Mouse (Mus musculus) embryonic stem cell, embryonic (primary cell): ENCODE data around the gene Snx29.

ENCODE experiments used
- CTCF ChIA-PET, 4 experiments: fragments of 300-600 bp in 2 of 4; fragments of 350-600 bp in 2 of 4; sonication (Branson Sonifier 250); formaldehyde crosslinking; loops; one replicate each; lab custom pipeline; 2022; ENCODE audit warnings: inconsistent platforms in 2 of 4; lab: Charles Lee
- POLR2A ChIA-PET, 4 experiments: fragments of 300-600 bp in 2 of 4; fragments of 350-600 bp in 2 of 4; sonication (Branson Sonifier 250); formaldehyde crosslinking; loops; one replicate each; lab custom pipeline; 2022; ENCODE audit warnings: antibody characterized with exemption in 4 of 4, inconsistent platforms in 1 of 4; lab: Charles Lee

Gene Snx29

DNA sequence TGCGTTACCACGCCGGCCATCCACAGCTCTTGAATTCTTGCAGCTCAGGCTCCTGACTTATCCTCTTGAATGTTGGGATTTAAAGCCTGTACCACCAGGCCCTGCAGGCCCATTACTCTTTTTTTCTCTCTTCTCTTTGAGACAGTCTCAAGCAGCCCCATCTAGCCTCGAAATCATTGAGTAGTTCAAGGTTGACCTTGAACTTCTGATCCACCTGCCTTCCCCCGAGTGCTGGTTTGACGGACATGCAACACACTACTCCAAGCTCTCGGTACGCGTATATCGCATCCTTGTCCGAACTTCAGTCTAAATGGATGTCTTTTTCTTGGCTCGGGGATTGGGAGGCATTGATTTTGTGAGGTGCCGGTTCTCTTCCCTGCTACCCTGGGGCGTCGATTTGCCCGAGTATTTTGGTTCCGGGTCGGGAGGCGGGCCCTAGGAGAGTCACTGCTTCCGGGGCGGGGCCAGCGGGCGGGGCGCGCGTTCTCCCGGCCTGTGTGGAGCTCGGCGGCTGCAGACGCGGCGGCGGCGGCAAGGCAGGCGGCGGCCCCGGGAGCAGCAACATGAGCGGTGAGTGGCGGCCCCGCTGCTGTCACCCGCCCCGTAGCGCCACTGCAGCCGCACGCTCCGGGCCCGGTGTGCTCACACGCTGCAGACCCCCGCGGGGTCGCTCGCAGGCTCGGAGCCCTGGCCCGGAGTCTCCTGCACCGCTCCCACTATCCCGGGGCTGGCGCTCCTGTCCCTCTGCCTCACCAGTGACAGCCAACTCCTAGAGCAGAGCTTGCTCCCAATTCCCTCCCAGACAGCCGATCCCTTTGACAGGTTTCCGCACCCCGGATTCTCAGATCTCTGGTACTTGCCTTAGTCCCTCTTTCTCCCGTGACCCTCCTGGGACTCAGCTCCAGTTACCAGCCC lies at the start of gene Snx29:
Gene Snx29 (plus strand): TSS at position 500 of the 915 bp plus-strand sequence.
- CTCF ChIA-PET: interaction anchor here (0.6 to 1.3 kb wide), 10 partner anchors 17 to 267 kb away, joined by 3 to 8 read pairs (median 3); no protein-coding TSS in a partner anchor
- POLR2A ChIA-PET: interaction anchor here (0.6 to 3.3 kb wide), 66 partner anchors 9 to 781 kb away, joined by 3 to 31 read pairs (median 4); partner anchors contain the start of genes Gspt1 (in 3 of the 4), Zc3h7a (in 3 of the 4), Rsl1d1 (in 2 of the 4) and Litaf (in 1 of the 4)

DNA sequence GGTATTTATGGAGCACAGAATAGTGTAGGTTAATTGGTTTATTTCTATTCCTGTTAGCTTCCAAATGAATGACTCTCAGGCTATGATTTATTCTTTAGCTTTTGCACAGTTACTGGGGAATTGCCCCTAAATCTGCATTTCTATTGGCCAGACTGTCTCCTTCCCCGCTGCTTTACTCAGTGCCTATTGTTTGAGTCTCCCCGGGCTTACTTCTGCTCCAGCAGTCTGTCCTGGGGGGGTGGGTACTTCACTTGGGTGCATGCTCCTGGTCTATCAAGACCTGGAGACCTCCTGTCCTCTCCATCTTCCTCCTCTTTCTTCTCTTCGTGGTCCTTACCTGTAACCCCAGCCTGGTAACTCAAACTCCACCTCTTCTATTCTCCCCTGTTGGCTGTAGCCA lies 45.8 kb upstream of the Snx29 start:
- CTCF ChIA-PET: interaction anchor here in 1 of 4 experiments (0.6 kb wide), 1 partner anchor 25 kb away, joined by 3 read pairs; no protein-coding TSS in a partner anchor
- POLR2A ChIA-PET: interaction anchor here in 2 of 4 experiments (0.7 to 3.3 kb wide), 5 partner anchors 10 to 74 kb away, joined by 3 to 13 read pairs (median 3); partner anchors contain the start of genes Gspt1 (in 2 of the 2) and Rsl1d1 (in 1 of the 2)

DNA sequence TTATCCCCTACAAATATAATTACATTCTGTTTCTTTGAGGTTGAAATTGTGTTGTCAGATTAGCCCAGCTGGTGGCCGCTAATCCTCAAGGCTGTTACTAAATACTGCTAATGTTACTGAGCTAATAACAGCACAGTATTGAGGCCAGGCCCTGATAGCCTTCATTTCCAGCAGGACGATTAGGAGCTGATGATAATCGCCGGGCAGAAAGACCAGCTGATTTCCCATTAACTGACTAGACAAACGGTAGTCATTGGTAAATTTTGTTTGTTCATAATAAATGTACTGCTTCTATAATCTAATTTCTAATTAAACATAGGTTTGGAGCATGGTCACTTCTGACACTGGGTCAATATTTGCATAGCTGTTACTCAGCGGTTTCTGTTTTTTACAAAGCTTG lies 43.9 kb upstream of the Snx29 start:
- ChIA-PET POLR2A (interaction anchor here in 3 of 4 experiments (0.6 to 2.8 kb wide), 10 partner anchors 18 to 472 kb away, joined by 3 to 12 read pairs (median 4); partner anchors contain the start of genes Rsl1d1 (in 2 of the 3), Gspt1 (in 1 of the 3) and Zc3h7a (in 1 of the 3)), CTCF (interaction anchor here in 3 of 4 experiments (0.5 to 0.8 kb wide), 4 partner anchors 10 to 138 kb away, joined by 3 to 8 read pairs (median 3); no protein-coding TSS in a partner anchor)

DNA sequence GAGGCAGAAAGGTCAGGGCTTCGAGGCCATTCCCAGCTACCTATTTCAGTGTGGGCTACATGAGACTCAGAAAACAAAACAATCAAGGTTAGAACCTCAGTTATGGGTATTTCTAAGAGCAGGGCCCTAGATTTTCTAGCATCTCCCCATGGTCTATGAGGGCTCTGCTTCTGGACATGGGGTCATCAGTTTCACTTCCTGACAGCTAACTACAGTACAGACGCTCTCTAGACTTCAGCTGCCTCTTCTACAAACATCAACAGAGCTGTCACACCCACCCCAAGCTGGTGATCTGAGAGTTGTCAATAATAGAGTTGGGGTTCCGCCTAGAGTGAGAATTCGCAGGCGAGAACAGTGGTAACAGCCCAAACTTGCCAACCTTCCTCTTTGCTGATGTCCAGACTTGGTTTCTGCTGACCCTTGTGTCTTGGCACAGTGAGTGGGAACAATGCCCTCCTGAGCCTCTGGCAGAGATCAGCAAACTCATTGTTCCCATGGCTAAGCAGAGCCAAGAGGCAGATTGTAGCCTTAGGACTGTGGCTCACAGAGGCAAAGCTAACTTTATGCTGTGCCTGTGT lies 40.0 kb upstream of the Snx29 start:
- CTCF ChIA-PET: interaction anchor here in 2 of 4 experiments (0.7 to 1.7 kb wide), 5 partner anchors 23 to 249 kb away, joined by 3 to 6 read pairs (median 3); no protein-coding TSS in a partner anchor
- POLR2A ChIA-PET: interaction anchor here in 3 of 4 experiments (0.5 to 5.4 kb wide), 7 partner anchors 9 to 180 kb away, joined by 3 to 21 read pairs (median 3); no protein-coding TSS in a partner anchor

DNA sequence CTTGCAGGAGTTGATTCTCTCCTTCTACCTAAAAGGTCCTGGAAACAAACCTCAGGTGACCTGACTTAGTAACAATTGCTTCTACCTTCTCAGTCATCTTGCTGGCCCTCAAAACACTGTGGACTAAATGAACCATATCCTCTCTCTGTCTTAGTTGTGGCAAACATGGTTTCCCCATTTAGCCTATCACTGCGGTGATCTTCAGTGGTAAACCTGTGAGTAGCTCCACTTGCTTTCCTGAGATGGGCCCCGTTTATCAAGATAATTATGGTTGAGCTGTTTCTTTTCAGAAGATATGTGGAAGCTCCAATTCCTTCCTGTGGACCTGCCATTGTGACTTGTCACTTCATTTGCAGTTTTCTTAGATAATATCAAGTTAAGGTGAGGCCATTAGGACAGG lies 37.8 kb upstream of the Snx29 start:
- ChIA-PET POLR2A (interaction anchor here in 3 of 4 experiments (0.7 to 5.4 kb wide), 7 partner anchors 11 to 357 kb away, joined by 3 to 21 read pairs (median 14); partner anchors contain the start of gene Gspt1 (in 2 of the 3)), CTCF (interaction anchor here in 2 of 4 experiments (0.6 to 1.5 kb wide), 2 partner anchors 11 kb away, joined by 3 read pairs; no protein-coding TSS in a partner anchor)

DNA sequence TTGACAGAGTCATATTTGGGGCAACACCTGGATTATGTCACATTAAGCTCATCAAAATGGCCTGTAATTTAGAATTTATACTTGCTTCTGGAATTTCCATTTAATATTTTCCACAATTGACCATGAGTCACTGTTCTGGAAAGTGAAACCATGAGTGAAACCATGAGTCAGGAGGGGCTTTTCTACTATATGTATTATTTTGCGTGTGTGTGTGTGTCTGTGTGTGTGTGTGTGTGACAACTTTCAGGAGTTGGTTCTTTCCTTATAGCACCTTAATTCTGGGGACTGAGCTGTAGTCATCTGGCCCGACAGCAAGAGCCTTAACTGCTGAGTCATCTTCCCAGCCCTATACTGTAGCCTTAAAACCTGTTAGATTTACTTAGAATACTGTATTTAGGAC lies 36.8 kb upstream of the Snx29 start:
- ChIA-PET CTCF (no interaction called here), POLR2A (interaction anchor here in 2 of 4 experiments (0.8 to 5.4 kb wide), 10 partner anchors 10 to 277 kb away, joined by 3 to 21 read pairs (median 4); partner anchors contain the start of gene Gspt1 (in 2 of the 2))

DNA sequence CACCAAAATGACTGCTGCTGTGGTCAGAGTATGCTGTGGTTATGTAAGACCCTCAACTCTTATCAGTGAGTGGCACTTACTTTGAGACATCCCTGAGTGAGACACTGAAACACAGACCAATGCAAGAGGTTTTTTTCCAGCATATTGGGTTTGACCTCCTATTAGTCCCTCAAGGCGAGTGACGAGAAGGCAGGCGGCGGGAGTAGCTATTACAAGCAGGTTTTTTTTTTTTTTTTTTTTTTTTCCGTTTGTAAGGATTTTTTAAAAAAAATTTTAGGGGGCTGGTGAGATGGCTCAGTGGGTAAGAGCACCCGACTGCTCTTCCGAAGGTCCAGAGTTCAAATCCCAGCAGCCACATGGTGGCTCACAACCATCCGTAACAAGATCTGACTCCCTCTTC lies 33.8 kb upstream of the Snx29 start:
- ChIA-PET POLR2A (interaction anchor here in 2 of 4 experiments (0.7 to 1.0 kb wide), 2 partner anchors 36 to 211 kb away, joined by 3 to 4 read pairs; no protein-coding TSS in a partner anchor), CTCF (interaction anchor here in 3 of 4 experiments (0.6 to 0.7 kb wide), 4 partner anchors 10 to 1247 kb away, joined by 3 to 8 read pairs (median 6); no protein-coding TSS in a partner anchor)

DNA sequence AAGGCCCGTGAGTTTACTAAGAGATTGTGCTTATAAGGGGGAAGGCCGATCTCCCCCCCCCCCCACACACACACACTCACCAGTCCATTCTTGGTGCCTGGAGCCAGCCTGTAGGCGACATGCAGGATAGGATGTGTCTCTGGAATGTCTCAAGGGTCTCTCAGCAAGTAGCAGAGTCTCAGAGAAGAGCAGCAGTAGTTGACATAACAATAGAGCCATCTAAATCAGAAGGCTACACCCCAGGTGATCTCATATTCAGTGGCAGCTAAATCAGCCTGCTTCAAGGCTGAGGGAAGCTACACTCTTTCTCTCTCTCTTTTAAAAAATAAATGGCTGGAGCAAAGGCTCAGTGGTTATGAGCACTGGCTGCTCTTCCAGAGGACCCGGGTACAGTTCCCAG lies 27.1 kb upstream of the Snx29 start:
- ChIA-PET POLR2A (interaction anchor here in 3 of 4 experiments (0.7 to 4.4 kb wide), 23 partner anchors 9 to 573 kb away, joined by 3 to 21 read pairs (median 5); partner anchors contain the start of genes Gspt1 (in 2 of the 3), Rsl1d1 (in 1 of the 3) and Zc3h7a (in 1 of the 3)), CTCF (interaction anchor here (0.6 to 3.1 kb wide), 8 partner anchors 11 to 426 kb away, joined by 3 to 26 read pairs (median 3); partner anchors contain the start of gene Zc3h7a (in 1 of the 4))

DNA sequence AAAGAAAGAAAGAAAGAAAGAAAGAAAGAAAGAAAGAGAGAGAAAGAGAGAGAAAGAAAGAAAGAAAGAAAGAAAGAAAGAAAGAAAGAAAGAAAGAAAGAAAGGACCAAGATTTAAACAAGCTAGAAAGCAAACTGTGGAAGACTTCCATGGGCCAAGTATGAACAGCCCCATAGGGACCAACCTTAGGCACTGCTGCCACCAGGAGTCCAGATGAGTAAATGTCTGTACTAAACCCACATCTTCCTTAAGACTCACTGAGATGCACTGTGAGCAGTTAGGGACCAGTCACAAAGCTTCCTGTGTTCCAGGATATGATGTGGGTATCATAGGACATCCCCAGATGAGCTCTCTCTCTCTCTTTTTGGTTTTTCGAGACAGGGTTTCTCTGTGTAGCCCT lies 25.0 kb upstream of the Snx29 start:
- POLR2A ChIA-PET: interaction anchor here in 3 of 4 experiments (0.6 to 4.4 kb wide), 23 partner anchors 8 to 340 kb away, joined by 3 to 21 read pairs (median 4); partner anchors contain the start of genes Rsl1d1 (in 3 of the 3), Gspt1 (in 2 of the 3) and Litaf (in 1 of the 3)
- CTCF ChIA-PET: interaction anchor here (0.6 to 3.1 kb wide), 35 partner anchors 10 to 779 kb away, joined by 3 to 26 read pairs (median 3); partner anchors contain the start of genes Zc3h7a (in 2 of the 4), Snn (in 1 of the 4) and Socs1 (in 1 of the 4)

DNA sequence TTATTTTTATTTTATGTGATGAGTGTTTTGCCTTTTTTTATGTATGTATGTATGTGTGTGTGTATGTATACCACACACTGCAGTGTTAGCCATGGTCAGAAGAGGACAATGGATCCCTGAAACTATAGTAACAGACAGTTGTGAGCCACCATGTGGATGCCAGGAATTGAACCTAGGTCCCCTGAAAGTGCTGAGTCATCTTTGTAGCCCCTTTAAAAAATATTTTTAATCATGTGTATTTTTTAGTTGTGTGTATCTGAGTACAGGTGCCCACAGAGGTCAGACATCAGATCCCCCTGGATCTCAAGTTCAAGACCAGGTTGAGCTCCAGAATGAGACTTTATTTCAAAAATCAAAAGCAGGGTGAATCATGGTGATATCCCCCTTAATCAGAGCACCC lies 19.0 kb upstream of the Snx29 start:
- POLR2A ChIA-PET: interaction anchor here in 2 of 4 experiments (0.9 to 1.2 kb wide), 3 partner anchors 19 to 98 kb away, joined by 3 read pairs; partner anchors contain the start of gene Snx29 (in 2 of the 2)
- CTCF ChIA-PET: interaction anchor here in 2 of 4 experiments (0.6 to 0.7 kb wide), 2 partner anchors 94 to 100 kb away, joined by 3 to 4 read pairs; no protein-coding TSS in a partner anchor

DNA sequence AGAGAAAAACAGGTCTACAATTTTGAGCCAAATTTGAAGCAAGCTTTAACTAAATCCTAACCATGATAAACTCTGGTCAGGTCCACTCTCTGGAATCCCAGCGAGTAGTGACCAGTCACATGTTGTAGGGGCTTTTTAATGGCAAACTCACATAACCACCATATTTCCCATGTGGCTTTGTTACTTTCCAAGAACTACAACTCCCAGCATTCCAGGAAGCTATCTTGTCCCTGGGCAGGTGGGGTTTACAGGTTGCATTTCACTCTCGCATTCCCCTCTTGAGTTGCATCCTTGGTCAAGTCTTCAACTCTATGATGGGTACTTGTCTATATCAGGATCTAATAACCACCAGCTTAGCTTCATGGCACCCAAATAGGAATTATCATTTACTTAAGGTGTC lies 17.2 kb upstream of the Snx29 start:
- ChIA-PET POLR2A (interaction anchor here (0.6 to 1.4 kb wide), 13 partner anchors 8 to 62 kb away, joined by 3 to 6 read pairs (median 3); partner anchors contain the start of genes Snx29 (in 3 of the 4) and Tnfrsf17 (in 1 of the 4)), CTCF (interaction anchor here in 3 of 4 experiments (0.6 to 4.3 kb wide), 12 partner anchors 9 to 269 kb away, joined by 3 to 20 read pairs (median 4); partner anchors contain the start of genes Litaf (in 1 of the 3) and Snx29 (in 1 of the 3))

DNA sequence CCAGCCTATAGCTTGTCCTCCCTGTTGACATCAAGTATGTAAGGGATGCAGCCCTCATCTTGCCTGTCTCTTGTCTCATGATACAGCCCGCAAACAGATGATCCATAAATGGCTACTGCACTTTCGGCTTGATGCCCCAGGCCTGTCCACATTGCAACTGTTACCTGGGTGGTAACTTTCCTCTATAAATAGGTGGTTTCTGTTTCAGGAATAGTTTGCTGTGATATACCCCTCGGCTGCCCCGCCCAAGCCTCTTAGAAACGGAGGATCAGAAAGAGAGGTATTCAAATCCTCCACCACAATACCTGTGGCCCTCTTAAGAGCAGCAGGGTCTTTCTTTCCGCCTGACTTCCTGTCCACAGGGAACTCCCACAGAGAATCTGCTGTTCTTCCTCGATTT lies 9.2 kb upstream of the Snx29 start, which contains the start of gene Tnfrsf17:
Gene Tnfrsf17 (plus strand): TSS at position 301 of the 400 bp plus-strand sequence.
- CTCF ChIA-PET: interaction anchor here in 1 of 4 experiments (0.6 kb wide), 1 partner anchor 57 kb away, joined by 3 read pairs; no protein-coding TSS in a partner anchor

DNA sequence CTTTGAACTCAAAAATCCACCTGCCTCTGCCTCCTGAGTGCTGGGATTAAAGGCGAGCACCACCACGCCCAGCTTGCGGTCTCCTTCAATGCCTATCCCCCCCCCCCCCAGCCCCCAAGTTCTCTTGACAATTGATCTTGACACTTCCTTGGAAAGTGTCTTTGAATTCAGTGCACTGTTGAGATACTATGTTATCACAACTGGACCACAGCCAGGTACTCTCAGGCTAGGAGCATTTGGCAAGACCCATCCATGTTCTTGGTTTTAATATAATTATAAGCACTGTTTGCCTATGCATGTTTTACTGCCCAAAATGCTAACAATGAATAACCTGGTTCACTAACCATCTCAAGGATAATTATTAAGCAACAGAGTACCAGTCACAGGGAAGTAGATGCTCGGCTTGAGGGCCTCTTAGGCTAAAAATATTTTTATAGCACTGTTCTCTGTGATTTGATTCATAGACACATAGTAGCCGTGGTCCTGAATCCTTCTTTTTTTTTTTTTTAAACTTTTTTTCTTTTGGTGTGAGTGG lies 6.9 kb upstream of the Snx29 start:
- POLR2A ChIA-PET: interaction anchor here in 1 of 4 experiments (1.1 to 1.7 kb wide), 2 partner anchors 17 to 20 kb away, joined by 3 read pairs; no protein-coding TSS in a partner anchor
- CTCF ChIA-PET: interaction anchor here in 3 of 4 experiments (0.7 to 1.5 kb wide), 4 partner anchors 11 to 64 kb away, joined by 3 to 5 read pairs (median 3); no protein-coding TSS in a partner anchor

More for the DNA sequence above, 9.2 kb upstream of the Snx29 start, which contains the start of gene Tnfrsf17:
- POLR2A ChIA-PET: interaction anchor here in 1 of 4 experiments (1.0 to 1.7 kb wide), 2 partner anchors 8 to 9 kb away, joined by 3 to 7 read pairs; partner anchors contain the start of gene Snx29

DNA sequence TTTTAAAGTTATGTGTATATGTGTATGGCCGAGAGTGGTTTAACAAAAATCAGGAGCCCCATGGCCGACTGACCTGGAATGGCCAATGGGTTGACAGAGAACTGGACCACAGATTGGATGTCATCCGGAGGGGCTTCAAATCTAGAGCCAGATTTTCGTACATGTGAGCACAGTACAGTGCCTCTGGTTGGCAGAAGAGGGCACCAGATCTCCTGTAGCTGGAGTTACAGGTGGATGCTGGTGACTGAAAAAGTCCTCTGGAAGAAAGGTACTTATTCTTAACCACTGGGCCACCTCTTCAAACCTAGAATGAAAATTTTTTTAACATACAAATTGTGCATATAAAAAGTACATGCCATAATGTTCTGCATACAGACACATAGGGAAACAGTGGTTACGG lies 6.0 kb upstream of the Snx29 start:
- CTCF ChIA-PET: interaction anchor here (0.5 to 1.5 kb wide), 5 partner anchors 11 to 148 kb away, joined by 3 to 7 read pairs (median 5); no protein-coding TSS in a partner anchor
- POLR2A ChIA-PET: interaction anchor here in 3 of 4 experiments (0.5 to 1.7 kb wide), 3 partner anchors 16 to 301 kb away, joined by 3 read pairs; no protein-coding TSS in a partner anchor

DNA sequence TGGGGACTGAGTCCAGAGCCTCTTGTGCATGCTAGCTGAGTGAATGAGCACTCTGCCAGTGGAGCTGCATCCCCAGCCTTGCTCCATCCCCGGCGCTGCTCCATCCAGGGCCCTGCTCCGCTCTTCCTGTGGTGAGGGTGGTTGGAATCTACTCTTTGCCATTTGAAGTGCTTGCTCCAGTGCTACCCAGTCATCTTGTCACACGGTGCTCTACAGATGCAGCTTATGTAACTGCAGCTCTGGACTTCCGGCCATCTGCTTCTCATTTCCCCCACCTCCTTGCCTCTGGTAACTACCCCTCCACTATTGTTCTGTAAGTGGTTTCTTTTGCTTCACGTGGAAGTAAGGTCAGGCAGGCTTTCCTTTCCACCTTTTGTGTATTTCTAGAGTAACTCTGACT lies 5.4 kb upstream of the Snx29 start:
- CTCF ChIA-PET: interaction anchor here (0.5 to 1.5 kb wide), 5 partner anchors 12 to 322 kb away, joined by 3 to 7 read pairs (median 5); no protein-coding TSS in a partner anchor
- POLR2A ChIA-PET: interaction anchor here in 2 of 4 experiments (0.5 to 0.6 kb wide), 2 partner anchors 40 to 302 kb away, joined by 3 read pairs; no protein-coding TSS in a partner anchor
